Mouse (Mus musculus) Muller cell, postnatal 12 days (primary cell): ENCODE measurements around the gene Kit.

Experiments used
- DNase-seq: peaks from one replicate; pipeline ENCODE4 v3.0.0-alpha.2; 2015; ENCODE audit errors: inconsistent ontology term

The Kit gene

GRCm38 (mm10) chr5:75574852-75575566 lies at the start of gene Kit:
TSS of gene Kit (plus strand) at chr5:75574916.
- DNase-seq = peak; percentile 70

GRCm38 (mm10) chr5:75536156-75536555 lies 38.6 kb upstream of the Kit start:
- DNase-seq = no peak

- DNase-seq = no peak
These were observed 37.0 kb upstream of the Kit start for GRCm38 (mm10) chr5:75537717-75538116.

- no peak for DNase-seq
These were observed 36.3 kb upstream of the Kit start for GRCm38 (mm10) chr5:75538458-75538857.

GRCm38 (mm10) chr5:75539098-75539497 lies 35.6 kb upstream of the Kit start:
- DNase-seq = no peak

- DNase-seq = no peak
These were observed 31.0 kb upstream of the Kit start for GRCm38 (mm10) chr5:75543757-75544156.

- no peak for DNase-seq
These were observed 30.0 kb upstream of the Kit start for GRCm38 (mm10) chr5:75544472-75545264.

- DNase-seq = no peak
These were observed 29.5 kb upstream of the Kit start for GRCm38 (mm10) chr5:75545265-75545643.

- DNase-seq = no peak
These were observed 21.7 kb upstream of the Kit start for GRCm38 (mm10) chr5:75553021-75553420.

- peak; percentile 17 for DNase-seq
These were observed 17.1 kb upstream of the Kit start for GRCm38 (mm10) chr5:75557636-75558035.

GRCm38 (mm10) chr5:75559291-75559690 lies 15.4 kb upstream of the Kit start:
- no peak for DNase-seq

GRCm38 (mm10) chr5:75561231-75561630 lies 13.5 kb upstream of the Kit start:
- no peak for DNase-seq

GRCm38 (mm10) chr5:75574151-75574851 lies 415 bp upstream of the Kit start:
- DNase-seq = no peak

- DNase-seq = peak; percentile 52
These were observed 1.1 kb downstream of the Kit start for GRCm38 (mm10) chr5:75575567-75576515.

- DNase-seq = peak; percentile 9
These were observed 2.0 kb downstream of the Kit start for GRCm38 (mm10) chr5:75576741-75577140.

GRCm38 (mm10) chr5:75578141-75578540 lies 3.4 kb downstream of the Kit start:
- DNase-seq = no peak

GRCm38 (mm10) chr5:75579244-75579643 lies 4.5 kb downstream of the Kit start:
- no peak for DNase-seq

GRCm38 (mm10) chr5:75579646-75580268 lies 5.0 kb downstream of the Kit start:
- no peak for DNase-seq

- no peak for DNase-seq
These were observed 7.2 kb downstream of the Kit start for GRCm38 (mm10) chr5:75581926-75582325.

- no peak for DNase-seq
These were observed 13.1 kb downstream of the Kit start for GRCm38 (mm10) chr5:75587781-75588180.
